8 mouse cellular contexts compared by ENCODE assay signal in the genomic region with DNA sequence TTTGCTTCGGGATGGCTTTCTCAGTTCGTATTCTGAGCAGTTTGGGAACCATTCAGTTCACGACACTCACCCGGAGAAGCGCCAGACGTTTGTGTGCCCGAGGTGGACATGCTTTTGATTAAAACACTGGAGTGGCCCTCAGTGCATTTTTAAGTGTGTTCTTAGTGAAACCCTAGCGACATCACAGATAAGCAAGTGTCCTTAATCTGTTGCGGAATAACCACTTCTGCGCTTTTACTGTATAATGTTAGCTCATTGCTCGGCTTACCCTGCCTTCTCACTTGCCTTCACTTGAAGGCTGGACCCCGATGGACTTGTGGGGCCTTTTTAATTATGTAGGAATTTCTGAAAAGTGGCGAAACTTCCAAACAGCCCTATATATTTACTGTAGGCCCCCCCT. TPM values are rescaled to one million over a fixed set of nuclear protein-coding genes. Genes with fewer than 3 reads are reported as not detected.
A peak's percentile ranks its signal among the peaks of the same experiment; 100 is the strongest.
DNase-seq lines count a peak whose midpoint lies in the region; ATAC-seq and TF ChIP-seq lines count a peak whose summit lies in the region.

No protein-coding gene starts in this region.

- no peak for TF ChIP-seq CTCF in cerebellum, adult 2 months (IDR thresholded peaks at IDR 0.05; ENCODE audit: borderline replicate concordance, insufficient read depth, low read depth, low read length)

- H3K4me2 ChIP-seq in forebrain, embryonic 13.5 days = peak overlapping the region; percentile 86
- peak overlapping the region; percentile 84 for H3K4me2 ChIP-seq in liver, embryonic 15.5 days

- H3K36me3 ChIP-seq in forebrain, embryonic 13.5 days (ENCODE audit: poor library complexity, severe bottlenecking) = peaks cover 53% of the 10 kb centered on the region
- peaks cover 37% of the 10 kb centered on the region for H3K36me3 ChIP-seq in liver, embryonic 15.5 days (replicated peaks)

- no peak for DNase-seq in cerebellum, adult 2 months
- DNase-seq in cerebellum, postnatal 14 days = no peak
- peak; percentile 56 for DNase-seq in 416B (ENCODE audit: low read depth)
- no peak for DNase-seq in right cerebral cortex, postnatal 14 days
- no peak for DNase-seq in layer of hippocampus, postnatal 36 days
- no peak for DNase-seq in natural killer cell, adult 2 months (ENCODE audit: low spot score in 2 of 2)

- no peaks in the 10 kb centered on the region for H3K27me3 ChIP-seq in cerebellum, adult 2 months (ENCODE audit: control insufficient read depth, insufficient read depth, low read length)
- H3K27me3 ChIP-seq in forebrain, embryonic 13.5 days = no peaks in the 10 kb centered on the region
- no peaks in the 10 kb centered on the region for H3K27me3 ChIP-seq in liver, embryonic 15.5 days

- H3K9me3 ChIP-seq in forebrain, embryonic 13.5 days (replicated peaks) = no peaks in the 10 kb centered on the region
- no peaks in the 10 kb centered on the region for H3K9me3 ChIP-seq in liver, embryonic 15.5 days (replicated peaks)

- under 1% methylated on average over 13 of the region's 13 CpGs for WGBS in cerebellum, adult 2 months
- WGBS in forebrain, embryonic 13.5 days = 5% methylated on average over 13 of the region's 13 CpGs
- 3% methylated on average over 13 of the region's 13 CpGs for WGBS in liver, embryonic 15.5 days (ENCODE audit: insufficient replicate concordance)

- H3K9ac ChIP-seq in forebrain, embryonic 13.5 days = peak overlapping the region; percentile 92
- H3K9ac ChIP-seq in liver, embryonic 15.5 days = peak overlapping the region; percentile 89

- H3K4me1 ChIP-seq in cerebellum, adult 2 months (ENCODE audit: control insufficient read depth, insufficient read depth, low read length) = no peaks in the 10 kb centered on the region
- H3K4me1 ChIP-seq in forebrain, embryonic 13.5 days = peaks cover 20% of the 10 kb centered on the region
- peaks cover 24% of the 10 kb centered on the region for H3K4me1 ChIP-seq in liver, embryonic 15.5 days (replicated peaks)

- H3K27ac ChIP-seq in cerebellum, adult 2 months (ENCODE audit: insufficient read depth, low read length) = no peak overlapping the region
- H3K27ac ChIP-seq in forebrain, embryonic 13.5 days = peak overlapping the region; percentile 94
- peak overlapping the region; percentile 89 for H3K27ac ChIP-seq in liver, embryonic 15.5 days (replicated peaks)

- H3K4me3 ChIP-seq in cerebellum, adult 2 months (replicated peaks; ENCODE audit: insufficient read depth, low read depth, low read length) = peak overlapping the region; percentile 68
- peak overlapping the region; percentile 86 for H3K4me3 ChIP-seq in forebrain, embryonic 13.5 days
- H3K4me3 ChIP-seq in liver, embryonic 15.5 days (replicated peaks) = peak overlapping the region; percentile 82

- no peak for TF ChIP-seq POLR2A in cerebellum, adult 2 months (IDR thresholded peaks at IDR 0.05; ENCODE audit: borderline replicate concordance, insufficient read depth, low read length)

- ATAC-seq in forebrain, embryonic 13.5 days = no peak
- no peak for ATAC-seq in liver, embryonic 15.5 days (ENCODE audit: insufficient read depth)

RNA-seq across cellular contexts. Expression of a gene that starts 0.7 kb away (rescaled TPM):
- polyA plus RNA-seq in cerebellum, adult 2 months (2012; rRNA removed) = 36.0 and 36.1 TPM in 2 replicates
- polyA plus RNA-seq in forebrain, embryonic 13.5 days (2015; fragmentation: Nextera tagmentation; extraction: Ambion mirVana) = 50.4 and 57.8 TPM in 2 replicates
- polyA plus RNA-seq in liver, embryonic 15.5 days (2015; fragmentation: Nextera tagmentation; extraction: Ambion mirVana) = 20.1 and 21.8 TPM in 2 replicates
- 10 to 100 TPM; 33.8 to 36.8 TPM for total RNA-seq in layer of hippocampus, postnatal 36 days (2021)

RNA-seq across cellular contexts. Expression of a gene that starts 0.7 kb away (rescaled TPM):
- polyA plus RNA-seq in cerebellum, adult 2 months (2012; rRNA removed) = 31.6 and 33.7 TPM in 2 replicates
- polyA plus RNA-seq in forebrain, embryonic 13.5 days (2015; fragmentation: Nextera tagmentation; extraction: Ambion mirVana) = 37.8 and 39.5 TPM in 2 replicates
- polyA plus RNA-seq in liver, embryonic 15.5 days (2015; fragmentation: Nextera tagmentation; extraction: Ambion mirVana) = 11.0 and 11.4 TPM in 2 replicates
- total RNA-seq in layer of hippocampus, postnatal 36 days (2021) = 10 to 100 TPM; 23.5 to 23.9 TPM

RNA-seq across cellular contexts. Expression of a gene that starts 42.8 kb away (rescaled TPM):
- 25.4 and 25.8 TPM in 2 replicates for polyA plus RNA-seq in cerebellum, adult 2 months (2012; rRNA removed)
- polyA plus RNA-seq in forebrain, embryonic 13.5 days (2015; fragmentation: Nextera tagmentation; extraction: Ambion mirVana) = 77.2 and 77.9 TPM in 2 replicates
- 5.1 and 6.0 TPM in 2 replicates for polyA plus RNA-seq in liver, embryonic 15.5 days (2015; fragmentation: Nextera tagmentation; extraction: Ambion mirVana)
- 10 to 100 TPM; 22.2 to 32.7 TPM for total RNA-seq in layer of hippocampus, postnatal 36 days (2021)
